Mouse (Mus musculus): Measurements from ENCODE around the gene Inpp5a.

Inpp5a gene

GRCm38 (mm10) chr7:139439922-139440895, 51.3 kb downstream of the Inpp5a start:
- DNase-seq (ENCODE audit: low read depth, low spot score) = no peak

- DNase-seq (ENCODE audit: low read depth, low spot score) = no peak
Observed at GRCm38 (mm10) chr7:139441022-139441421, 52.1 kb downstream of the Inpp5a start.

- no peak for DNase-seq (ENCODE audit: low read depth, low spot score)
Observed at GRCm38 (mm10) chr7:139441761-139442211, 52.9 kb downstream of the Inpp5a start.

- no peak for DNase-seq (ENCODE audit: low read depth, low spot score)
Observed at GRCm38 (mm10) chr7:139445621-139446020, 56.7 kb downstream of the Inpp5a start.

DNA sequence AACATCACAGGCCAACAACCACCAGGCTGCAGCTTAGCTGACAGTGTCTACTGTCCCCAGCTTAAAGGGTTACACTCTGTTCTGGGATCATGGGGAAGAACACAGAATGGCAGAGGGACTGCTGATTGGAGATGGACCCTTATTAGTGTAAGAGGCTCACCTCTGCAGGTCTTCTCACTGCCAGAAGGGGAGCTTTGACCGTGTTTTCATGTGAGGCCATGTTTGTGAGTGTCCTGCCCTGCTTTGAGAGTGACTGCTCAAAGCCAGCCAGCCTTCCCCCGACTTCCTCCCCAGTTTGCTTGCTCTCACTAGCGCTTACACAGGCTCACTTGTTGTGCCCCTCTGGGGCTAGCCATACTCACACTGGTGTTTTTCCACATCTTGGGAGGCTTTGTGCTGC, 58.5 kb downstream of the Inpp5a start:
- no peak for DNase-seq (ENCODE audit: low read depth, low spot score)

GRCm38 (mm10) chr7:139450186-139450998, 61.5 kb downstream of the Inpp5a start:
- no peak for DNase-seq (ENCODE audit: low read depth, low spot score)

- no peak for DNase-seq (ENCODE audit: low read depth, low spot score)
Observed at GRCm38 (mm10) chr7:139451711-139452110, 62.8 kb downstream of the Inpp5a start.

- no peak for DNase-seq (ENCODE audit: low read depth, low spot score)
Observed at GRCm38 (mm10) chr7:139452199-139452598, 63.3 kb downstream of the Inpp5a start.

GRCm38 (mm10) chr7:139453198-139453597, 64.3 kb downstream of the Inpp5a start:
- no peak for DNase-seq (ENCODE audit: low read depth, low spot score)

- DNase-seq (ENCODE audit: low read depth, low spot score) = no peak
Observed at GRCm38 (mm10) chr7:139454285-139454684, 65.4 kb downstream of the Inpp5a start.

DNA sequence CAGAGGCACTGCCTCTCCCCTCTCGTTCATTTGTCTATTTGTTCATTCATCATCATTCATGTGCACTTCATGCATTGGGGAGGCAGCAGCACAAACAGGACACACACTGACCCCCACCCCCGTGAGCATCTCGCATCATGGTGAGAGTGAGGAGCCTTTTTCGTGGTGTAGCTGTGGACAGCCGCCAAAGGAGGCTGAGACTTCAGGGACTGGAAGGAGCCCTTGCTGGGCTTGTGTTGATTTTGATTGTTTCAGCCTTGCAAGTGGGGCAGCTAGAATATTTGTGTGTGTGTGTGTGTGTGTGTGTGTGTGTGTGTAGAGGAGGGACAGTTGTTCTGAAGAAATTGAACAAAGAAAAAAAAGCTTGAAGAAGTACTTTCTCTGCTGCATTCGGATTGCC, 67.8 kb downstream of the Inpp5a start:
- DNase-seq (ENCODE audit: low read depth, low spot score) = no peak

GRCm38 (mm10) chr7:139461344-139461743, 72.4 kb downstream of the Inpp5a start:
- no peak for DNase-seq (ENCODE audit: low read depth, low spot score)

- DNase-seq (ENCODE audit: low read depth, low spot score) = no peak
Observed at GRCm38 (mm10) chr7:139462142-139462541, 73.2 kb downstream of the Inpp5a start.

GRCm38 (mm10) chr7:139465538-139465937, 76.6 kb downstream of the Inpp5a start:
- no peak for DNase-seq (ENCODE audit: low read depth, low spot score)

DNA sequence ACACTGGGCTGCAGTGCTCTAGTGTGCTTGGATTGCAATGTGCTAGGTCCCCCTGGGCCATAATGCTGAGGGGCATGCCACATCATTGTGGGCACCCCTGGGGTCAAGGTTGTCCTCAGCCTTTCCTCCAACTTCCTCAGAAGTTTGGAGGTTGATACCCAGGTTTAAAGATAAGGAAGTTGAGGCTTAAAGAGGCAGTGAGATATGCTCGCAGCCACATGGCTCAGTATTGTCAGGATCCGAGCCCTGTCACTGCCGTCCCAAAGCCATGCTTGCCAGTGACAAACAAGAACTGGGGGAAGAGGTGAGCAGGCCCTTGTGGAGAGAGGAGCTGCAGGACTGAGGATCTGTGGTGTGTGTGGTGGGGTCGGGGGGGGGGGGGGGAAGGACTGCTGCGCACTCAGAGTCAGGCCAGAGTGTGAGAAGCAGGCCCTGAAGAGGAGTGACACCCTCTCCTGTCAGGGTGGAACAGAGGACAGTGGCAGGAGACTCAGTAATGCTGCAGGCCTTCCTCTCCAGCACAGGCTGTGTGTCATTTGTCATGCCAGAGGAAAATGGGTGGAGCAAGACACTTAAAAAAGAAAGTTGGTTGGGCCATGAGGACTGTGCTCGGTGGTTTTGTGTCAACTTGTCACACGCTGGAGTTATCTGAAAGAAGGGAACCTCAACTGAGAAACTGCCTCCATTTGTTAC, 77.7 kb downstream of the Inpp5a start:
- DNase-seq (ENCODE audit: low read depth, low spot score) = no peak

DNA sequence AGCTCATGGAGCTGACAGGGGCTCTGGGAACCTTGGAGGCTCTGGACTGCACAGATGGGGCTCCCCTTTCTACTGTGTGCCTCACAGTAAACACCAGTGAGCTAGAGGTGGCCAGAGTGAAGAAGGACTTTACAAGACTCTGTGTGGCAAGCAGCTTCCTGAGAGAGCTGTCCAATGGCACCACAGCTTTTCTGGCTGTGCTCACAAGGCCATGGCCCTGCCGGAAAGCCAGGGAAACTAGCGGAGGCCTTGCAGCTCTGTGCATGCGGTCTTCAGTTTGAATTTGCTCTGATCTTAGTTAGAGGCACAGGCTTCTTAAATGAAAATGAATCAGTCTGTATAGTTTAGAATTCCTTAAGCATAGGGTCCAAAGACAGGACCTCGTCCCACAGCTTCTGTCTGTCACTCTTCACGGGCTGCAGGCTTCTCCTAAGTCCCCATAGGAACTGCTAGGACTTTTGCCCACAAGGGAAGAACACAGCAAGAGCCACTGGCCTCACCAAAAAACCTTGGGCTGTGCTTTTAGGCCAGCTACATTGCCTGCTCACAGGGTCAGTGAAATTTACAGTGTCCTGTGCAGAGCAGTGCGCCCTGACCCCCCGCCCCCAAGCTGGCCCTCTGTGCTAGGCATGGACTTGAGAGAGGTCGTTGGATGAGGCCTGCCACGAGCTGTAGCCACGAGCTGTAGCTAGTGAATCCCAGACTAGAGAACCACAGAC, 78.4 kb downstream of the Inpp5a start:
- DNase-seq (ENCODE audit: low read depth, low spot score) = no peak

DNA sequence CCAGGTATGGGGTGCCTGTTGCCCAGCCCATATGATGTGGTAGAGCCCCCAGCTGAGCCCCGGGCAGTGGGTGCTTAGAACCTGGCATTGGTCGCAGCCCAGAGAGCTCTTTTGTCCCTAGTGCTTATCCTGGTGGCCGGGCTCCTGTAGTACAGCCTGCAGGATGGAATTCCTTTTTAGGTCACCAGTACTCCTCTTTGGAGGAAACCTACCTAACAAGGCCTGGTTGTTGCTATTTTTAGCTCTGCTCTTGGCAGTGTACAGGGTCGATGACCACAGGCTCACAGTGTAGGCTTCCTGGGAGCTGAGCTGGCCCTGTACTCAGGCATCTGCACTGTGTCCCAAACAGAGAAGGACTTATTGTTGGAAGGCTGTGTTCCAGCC, 79.0 kb downstream of the Inpp5a start:
- DNase-seq (ENCODE audit: low read depth, low spot score) = no peak

GRCm38 (mm10) chr7:139468440-139468839, 79.5 kb downstream of the Inpp5a start:
- DNase-seq (ENCODE audit: low read depth, low spot score) = no peak

- DNase-seq (ENCODE audit: low read depth, low spot score) = no peak
Observed at GRCm38 (mm10) chr7:139469457-139469856, 80.5 kb downstream of the Inpp5a start.

- no peak for DNase-seq (ENCODE audit: low read depth, low spot score)
Observed at GRCm38 (mm10) chr7:139470481-139470880, 81.6 kb downstream of the Inpp5a start.

- DNase-seq (ENCODE audit: low read depth, low spot score) = no peak
Observed at GRCm38 (mm10) chr7:139472052-139472451, 83.1 kb downstream of the Inpp5a start.
